Mouse (Mus musculus) E14TG2a.4 (cell line): ENCODE measurements around the gene Spib.

ENCODE experiments used
- CTCF ChIP-seq: conservative IDR thresholded peaks from 2 replicates; pipeline ENCODE4 v1.5.1; 2014; ENCODE audit warnings: low read length
- POU5F1 ChIP-seq: IDR thresholded peaks from 2 replicates; pipeline ENCODE4 v1.6.1; 2014; ENCODE audit warnings: low read length, borderline replicate concordance

DNA sequence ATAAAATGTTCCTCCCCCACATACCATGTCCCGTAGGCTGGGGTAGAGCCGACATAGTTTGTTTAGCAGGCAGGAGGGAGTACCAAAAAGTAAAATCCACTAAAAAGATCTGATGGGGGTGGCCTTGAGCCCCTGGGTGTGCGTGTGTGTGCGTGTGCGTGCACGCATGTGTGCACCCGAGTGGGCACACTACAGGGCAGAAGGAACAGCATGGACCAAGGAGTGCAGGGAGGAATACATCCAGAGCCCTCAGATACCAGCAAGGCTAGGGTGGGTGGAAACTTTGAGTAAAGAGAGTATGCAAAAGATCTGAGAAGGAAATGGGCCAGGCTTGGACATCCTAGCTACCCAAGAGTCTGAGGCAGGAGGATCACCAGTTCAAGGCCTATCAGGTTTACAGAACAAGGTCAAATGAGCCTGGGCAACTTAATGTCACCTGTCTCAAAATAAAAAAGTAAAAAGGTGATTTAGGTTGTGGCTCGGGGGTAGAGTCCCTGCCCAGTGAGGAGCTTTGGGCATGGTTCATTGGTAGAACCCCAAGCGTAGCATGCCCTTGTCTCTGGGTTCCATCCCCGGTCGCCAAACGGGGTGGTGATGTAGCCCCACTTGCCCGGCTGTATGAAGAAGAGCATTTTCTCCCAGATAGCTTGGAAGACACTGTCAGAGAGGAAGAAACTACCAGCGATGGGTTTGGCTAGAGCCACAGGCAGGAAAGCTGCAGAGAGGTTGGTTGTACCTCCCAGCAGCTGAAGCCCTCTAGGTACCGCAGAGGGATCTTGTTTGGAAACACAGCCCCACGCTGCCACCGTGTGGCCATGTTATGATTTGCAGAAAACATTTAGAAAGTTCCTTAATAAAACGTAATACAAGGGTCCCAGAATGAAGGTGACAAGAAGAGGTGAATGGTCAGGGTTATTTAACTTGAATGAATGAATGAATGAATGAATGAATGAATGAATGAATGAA lies 28.8 kb upstream of the Spib start:
- TF ChIP-seq CTCF (peak; percentile 55), POU5F1 (no peak)
